Mouse (Mus musculus) hindbrain, embryonic 14.5 days (tissue): Measurements from ENCODE around the gene Vwa2. TPM values are rescaled to one million over a fixed set of nuclear protein-coding genes. Genes with fewer than 3 reads are reported as not detected.
A peak's percentile ranks its signal among the peaks of the same experiment; 100 is the strongest.

Experiments
- ATAC-seq: fragments of 200-750 bp; cut with Nextera tagmentation; 2 replicates; pipeline ENCODE4 v1.8.0; 2017; ENCODE audit warnings: moderate number of reproducible peaks, mild to moderate bottlenecking, moderate TSS enrichment, moderate library complexity; ENCODE audit not compliant: low FRiP score
- DNase-seq: peaks from one replicate; pipeline ENCODE4 v3.0.0-alpha.2; 2015; ENCODE audit warnings: low spot score
- H3K27ac ChIP-seq: fragments of 300-500 bp; sonication (generic); 2 replicates; pipeline ENCODE4 v1.5.1; 2014; ENCODE audit warnings: mild to moderate bottlenecking, moderate library complexity
- H3K27me3 ChIP-seq: fragments of 300-500 bp; sonication (generic); 2 replicates; pipeline ENCODE4 v1.6.1; 2014; ENCODE audit warnings: mild to moderate bottlenecking, low read length, mixed read lengths; ENCODE audit not compliant: control insufficient read depth, insufficient read depth
- H3K36me3 ChIP-seq: fragments of 300-500 bp; sonication (generic); replicated peaks from 2 replicates; pipeline ENCODE4 v1.6.1; 2014; ENCODE audit not compliant: control insufficient read depth, insufficient read depth
- H3K4me1 ChIP-seq: fragments of 300-500 bp; sonication (generic); replicated peaks from 2 replicates; pipeline ENCODE4 v1.6.1; 2014; ENCODE audit warnings: antibody characterized with exemption, low read length, mixed read lengths; ENCODE audit not compliant: control insufficient read depth, insufficient read depth
- H3K4me2 ChIP-seq: fragments of 300-500 bp; sonication (generic); replicated peaks from 2 replicates; pipeline ENCODE4 v1.6.1; 2014; ENCODE audit warnings: mild to moderate bottlenecking, moderate library complexity
- H3K4me3 ChIP-seq: fragments of 300-500 bp; sonication (generic); replicated peaks from 2 replicates; pipeline ENCODE4 v1.5.1; 2014; ENCODE audit warnings: mild to moderate bottlenecking, low read length
- H3K9ac ChIP-seq: fragments of 300-500 bp; sonication (generic); 2 replicates; pipeline ENCODE4 v1.6.1; 2014
- H3K9me3 ChIP-seq: fragments of 300-500 bp; sonication (generic); 2 replicates; pipeline ENCODE4 v1.6.1; 2016; ENCODE audit warnings: low read length; ENCODE audit not compliant: control insufficient read depth
- WGBS: fragments of 180-500 bp; shearing (Covaris S2); extraction: QIAGEN DNeasy Blood & Tissue Kit; methylation state at CpG from one replicate; pipeline ENCODE4 v1.1.7; 2014; 5-methylcytosine and 5-hydroxymethylcytosine counted together
- polyA plus RNA-seq: library from polyadenylated mRNA; unstranded; fragments of >200 nt; fragmentation: Nextera tagmentation; extraction: Ambion mirVana; gene quantifications from 2 replicates; pipeline ENCODE4 v1.2.1, GENCODE M21; 2014

Vwa2 gene
- polyA plus RNA-seq, 1 experiment from 2014 or later, result 0.51 TPM

DNA sequence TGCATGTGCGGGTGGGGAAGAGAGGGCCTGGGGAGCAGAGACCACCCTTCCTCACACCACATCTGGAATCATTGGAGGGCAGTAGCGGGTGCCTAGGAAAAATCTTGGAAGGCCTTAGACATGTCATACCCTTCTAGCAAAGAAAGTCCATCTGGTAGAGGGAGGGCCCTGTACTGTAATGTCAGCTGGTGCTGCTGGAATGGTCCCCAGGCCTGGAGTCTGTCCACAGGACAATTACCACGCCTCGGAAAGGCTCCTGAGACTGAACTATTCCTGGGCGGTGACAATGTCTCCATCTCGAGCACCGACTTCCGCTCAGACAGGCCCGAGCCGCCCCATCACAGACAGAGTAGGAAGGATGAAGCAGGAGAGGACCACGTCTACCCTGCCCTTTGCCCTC lies 66.5 kb downstream of the Vwa2 start:
- H3K27me3 ChIP-seq, result no peaks in the 10 kb centered on the region
- WGBS, result 92% methylated on average over 11 of the region's 11 CpGs
- H3K4me1 ChIP-seq, result no peaks in the 10 kb centered on the region
- H3K27ac ChIP-seq, result no peak overlapping the region
- no peak overlapping the region for H3K4me2 ChIP-seq
- H3K9me3 ChIP-seq, result no peaks in the 10 kb centered on the region
- ATAC-seq (no peak), DNase-seq (no peak)
- no peaks in the 10 kb centered on the region for H3K36me3 ChIP-seq
- no peak overlapping the region for H3K4me3 ChIP-seq
- H3K9ac ChIP-seq, result no peak overlapping the region

DNA sequence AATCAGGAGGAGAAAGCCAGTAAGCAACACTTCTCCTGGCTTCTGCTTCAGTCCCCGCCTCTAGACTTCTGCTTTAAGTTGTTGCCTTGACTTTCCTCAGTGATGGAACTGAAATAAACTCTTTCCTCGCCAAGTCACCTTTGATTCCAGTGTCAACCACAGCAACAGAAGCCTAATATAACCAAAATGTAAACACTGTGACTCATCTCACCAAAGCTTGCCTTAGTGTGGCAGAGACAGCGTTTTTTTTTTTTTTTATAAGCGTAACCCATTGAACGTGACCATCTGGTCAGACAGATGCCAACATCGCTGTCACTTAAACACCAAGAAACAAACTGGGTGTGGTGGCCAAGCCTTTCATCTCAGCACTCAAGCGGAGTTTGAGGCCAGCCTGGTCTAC lies 68.2 kb downstream of the Vwa2 start:
- no peaks in the 10 kb centered on the region for H3K4me1 ChIP-seq

DNA sequence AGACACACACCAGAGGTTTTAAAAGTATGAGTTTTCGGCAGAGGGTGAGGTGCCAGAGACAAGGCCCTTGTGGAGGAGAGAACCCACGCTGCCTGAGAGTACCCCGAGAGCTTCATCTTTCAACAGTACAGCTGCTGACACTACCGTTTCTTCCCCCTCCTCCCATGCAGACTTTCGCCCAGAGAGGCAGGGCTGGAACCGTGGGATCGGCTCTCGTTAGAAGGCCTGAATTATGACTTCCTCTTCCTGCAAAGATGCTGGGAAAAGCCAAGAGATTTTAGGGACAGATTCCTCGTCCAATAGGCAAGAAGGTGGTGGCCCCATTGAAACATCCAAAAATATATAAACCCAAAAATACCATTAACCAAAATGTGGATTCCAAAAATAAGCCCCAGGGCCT lies 70.2 kb downstream of the Vwa2 start:
- no peak overlapping the region for H3K4me3 ChIP-seq
- peaks cover 7% of the 10 kb centered on the region; the same call in 1 of the 2 replicates for H3K4me1 ChIP-seq
- H3K36me3 ChIP-seq, result no peaks in the 10 kb centered on the region
- H3K9me3 ChIP-seq, result no peaks in the 10 kb centered on the region
- DNase-seq (no peak), ATAC-seq (no peak)
- no peak overlapping the region for H3K27ac ChIP-seq
- 90% methylated on average over 9 of the region's 9 CpGs for WGBS
- H3K4me2 ChIP-seq, result no peak overlapping the region
- H3K27me3 ChIP-seq, result no peaks in the 10 kb centered on the region
- no peak overlapping the region for H3K9ac ChIP-seq

More for the DNA sequence above, 68.2 kb downstream of the Vwa2 start:
- WGBS, result 89% methylated on average over 7 of the region's 7 CpGs
- ATAC-seq (no peak), DNase-seq (no peak)
- H3K36me3 ChIP-seq, result no peaks in the 10 kb centered on the region
- no peak overlapping the region for H3K27ac ChIP-seq
- no peak overlapping the region for H3K9ac ChIP-seq
- no peak overlapping the region for H3K4me2 ChIP-seq
- no peak overlapping the region for H3K4me3 ChIP-seq
- no peaks in the 10 kb centered on the region for H3K27me3 ChIP-seq
- H3K9me3 ChIP-seq, result no peaks in the 10 kb centered on the region

DNA sequence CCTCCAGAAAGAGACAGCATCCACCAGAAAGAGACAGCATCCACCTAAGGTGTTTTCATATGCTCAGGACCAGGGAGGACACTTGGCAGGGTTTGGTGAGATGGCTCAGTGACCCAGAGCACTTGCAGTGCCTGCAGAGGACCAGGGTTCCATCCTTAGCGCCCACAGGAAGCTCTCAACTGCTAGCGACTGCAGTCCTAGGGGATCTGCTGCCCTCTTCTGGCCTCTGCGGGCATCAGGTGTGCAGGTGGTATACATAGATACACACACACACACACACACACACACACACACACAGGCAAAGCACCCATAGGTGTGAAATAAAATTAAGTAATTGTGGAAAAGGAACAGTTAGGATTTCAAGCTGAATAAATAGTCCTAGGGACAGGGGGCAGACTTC lies 70.8 kb downstream of the Vwa2 start:
- 100% methylated on average over 3 of the region's 3 CpGs for WGBS
- no peak for ATAC-seq
- H3K36me3 ChIP-seq, result no peaks in the 10 kb centered on the region
- H3K4me2 ChIP-seq, result no peak overlapping the region
- no peak overlapping the region for H3K4me3 ChIP-seq
- no peaks in the 10 kb centered on the region for H3K27me3 ChIP-seq
- no peak for DNase-seq
- H3K27ac ChIP-seq, result no peak overlapping the region
- peaks cover 7% of the 10 kb centered on the region; the same call in 1 of the 2 replicates for H3K4me1 ChIP-seq
- no peaks in the 10 kb centered on the region for H3K9me3 ChIP-seq
- no peak overlapping the region for H3K9ac ChIP-seq

- WGBS, result 67% methylated on average over 2 of the region's 2 CpGs
- Histone ChIP-seq H3K4me2 (no peak overlapping the region), H3K36me3 (no peaks in the 10 kb centered on the region), H3K27ac (no peak overlapping the region), H3K27me3 (no peaks in the 10 kb centered on the region), H3K9ac (no peak overlapping the region), H3K4me1 (peaks cover 7% of the 10 kb centered on the region; the same call in 1 of the 2 replicates), H3K4me3 (no peak overlapping the region), H3K9me3 (no peaks in the 10 kb centered on the region)
- peak; percentile 32 for DNase-seq
- no peak for ATAC-seq
Observed at GRCm38 (mm10) chr19:56945621-56946020, 71.6 kb downstream of the Vwa2 start.

DNA sequence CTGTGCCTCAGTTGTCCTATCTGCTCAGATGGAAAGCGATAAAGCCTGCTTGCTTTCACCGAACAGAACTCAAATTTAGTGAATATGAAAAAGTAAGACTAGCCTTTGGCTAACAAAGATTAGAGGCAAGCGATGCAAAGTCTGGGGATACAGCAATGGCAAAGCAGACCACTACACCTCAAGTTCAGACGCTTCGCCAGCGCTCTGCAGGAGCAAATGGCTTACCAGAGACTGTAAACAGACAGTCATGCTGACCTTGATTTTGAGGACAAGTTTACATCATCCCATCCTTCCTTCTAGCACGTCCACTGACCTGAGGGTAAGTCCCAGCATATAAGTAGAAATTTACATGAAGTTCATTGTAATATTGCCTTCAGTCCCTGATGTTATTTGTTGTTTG lies 72.2 kb downstream of the Vwa2 start:
- DNase-seq (no peak), ATAC-seq (no peak)
- Histone ChIP-seq H3K9me3 (no peaks in the 10 kb centered on the region), H3K27ac (no peak overlapping the region), H3K36me3 (no peaks in the 10 kb centered on the region), H3K4me1 (peaks cover 7% of the 10 kb centered on the region; the same call in 1 of the 2 replicates), H3K27me3 (no peaks in the 10 kb centered on the region), H3K4me2 (no peak overlapping the region), H3K4me3 (no peak overlapping the region), H3K9ac (no peak overlapping the region)
- WGBS, result 97% methylated on average over 7 of the region's 7 CpGs

- no peak for DNase-seq
- WGBS, result 81% methylated on average over 3 of the region's 3 CpGs
Observed at GRCm38 (mm10) chr19:56946727-56947126, 72.7 kb downstream of the Vwa2 start.

DNA sequence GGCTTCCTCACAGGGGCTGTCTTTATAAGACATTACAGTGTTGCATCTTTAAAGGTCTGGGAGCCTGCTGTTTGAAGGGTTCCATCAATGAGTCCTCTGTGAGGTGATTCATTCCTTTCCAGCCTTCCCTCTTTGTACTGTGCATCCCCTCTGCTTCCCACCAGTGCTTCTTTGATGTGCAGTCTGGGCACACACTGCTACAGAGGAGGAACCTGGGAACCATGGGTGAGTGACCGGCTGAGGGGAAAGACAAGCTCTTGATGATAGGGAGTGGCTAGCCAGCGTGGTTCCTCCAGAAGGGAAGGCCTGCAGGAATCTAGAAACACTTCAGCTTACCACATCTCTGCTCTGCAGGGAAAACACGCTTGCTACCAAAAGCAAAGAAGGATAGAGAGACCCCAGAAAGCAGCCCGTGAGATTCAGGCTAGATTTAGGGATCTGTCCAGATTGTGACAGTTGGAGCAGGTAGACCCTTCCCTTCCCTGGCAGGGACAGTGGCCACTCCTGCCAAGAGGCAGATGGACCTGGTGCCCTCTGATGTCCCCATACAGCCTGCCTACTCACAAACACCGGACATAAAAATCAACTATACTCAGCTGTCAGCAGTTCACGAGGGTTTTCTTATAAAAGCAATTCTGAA lies 74.0 kb downstream of the Vwa2 start:
- Histone ChIP-seq H3K9ac (no peak overlapping the region), H3K27ac (no peak overlapping the region), H3K27me3 (no peaks in the 10 kb centered on the region), H3K4me1 (peaks cover 7% of the 10 kb centered on the region; the same call in 1 of the 2 replicates), H3K4me3 (no peak overlapping the region), H3K4me2 (no peak overlapping the region), H3K36me3 (no peaks in the 10 kb centered on the region), H3K9me3 (no peaks in the 10 kb centered on the region)
- DNase-seq (no peak), ATAC-seq (no peak)
- 66% methylated on average over 6 of the region's 6 CpGs for WGBS

More at GRCm38 (mm10) chr19:56946727-56947126, 72.7 kb downstream of the Vwa2 start:
- Histone ChIP-seq H3K36me3 (no peaks in the 10 kb centered on the region), H3K9ac (no peak overlapping the region), H3K9me3 (no peaks in the 10 kb centered on the region), H3K27ac (no peak overlapping the region), H3K4me1 (peaks cover 7% of the 10 kb centered on the region; the same call in 1 of the 2 replicates), H3K4me3 (no peak overlapping the region), H3K4me2 (no peak overlapping the region), H3K27me3 (no peaks in the 10 kb centered on the region)
- ATAC-seq, result no peak

- no peak for DNase-seq
- Histone ChIP-seq H3K9ac (no peak overlapping the region), H3K4me3 (no peak overlapping the region), H3K4me1 (peaks cover 7% of the 10 kb centered on the region; the same call in 1 of the 2 replicates), H3K27me3 (no peaks in the 10 kb centered on the region), H3K4me2 (no peak overlapping the region), H3K36me3 (no peaks in the 10 kb centered on the region), H3K9me3 (no peaks in the 10 kb centered on the region), H3K27ac (no peak overlapping the region)
- ATAC-seq, result no peak
- 76% methylated on average over 8 of the region's 8 CpGs for WGBS
Observed at GRCm38 (mm10) chr19:56949868-56950267, 75.8 kb downstream of the Vwa2 start.

DNA sequence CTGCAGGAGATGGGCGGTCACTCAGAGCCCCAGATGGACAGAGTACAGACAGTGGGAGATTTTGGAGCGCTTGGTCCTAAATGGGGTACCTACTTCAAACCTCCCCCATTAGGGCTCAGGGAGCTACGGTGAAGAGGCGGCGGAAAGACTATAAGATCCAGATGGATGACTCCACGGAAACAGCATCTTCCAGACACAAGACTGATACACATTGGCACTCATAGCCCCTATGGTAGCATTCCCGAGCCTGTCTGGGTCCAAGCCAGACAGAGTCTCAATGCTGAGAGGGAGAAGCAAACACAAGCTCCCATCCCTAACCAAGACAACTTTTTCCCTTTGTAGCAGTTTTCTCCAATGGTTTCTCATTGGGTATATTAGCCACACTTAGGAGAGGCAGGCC lies 76.8 kb downstream of the Vwa2 start:
- DNase-seq (no peak), ATAC-seq (no peak)
- H3K4me3 ChIP-seq, result no peak overlapping the region
- no peak overlapping the region for H3K9ac ChIP-seq
- no peak overlapping the region for H3K4me2 ChIP-seq
- WGBS, result 79% methylated on average over 7 of the region's 7 CpGs
- no peaks in the 10 kb centered on the region for H3K36me3 ChIP-seq
- H3K27ac ChIP-seq, result no peak overlapping the region
- H3K9me3 ChIP-seq, result no peaks in the 10 kb centered on the region
- peaks cover 7% of the 10 kb centered on the region; the same call in 1 of the 2 replicates for H3K4me1 ChIP-seq
- no peaks in the 10 kb centered on the region for H3K27me3 ChIP-seq
